Mouse (Mus musculus) kidney, embryonic 16.5 days (tissue): Measurements from ENCODE around the gene Wwc1. TPM values are rescaled to one million over a fixed set of nuclear protein-coding genes. Genes with fewer than 3 reads are reported as not detected.

Source experiments
- ATAC-seq: fragments of 200-750 bp; cut with Nextera tagmentation; 2 replicates; pipeline ENCODE4 v1.8.0; 2017; ENCODE audit warnings: moderate TSS enrichment; ENCODE audit not compliant: low FRiP score, low TSS enrichment
- H3K27ac ChIP-seq: fragments of 300-500 bp; sonication (generic); 2 replicates; pipeline ENCODE4 v1.5.1; 2014; ENCODE audit warnings: low read length
- H3K27me3 ChIP-seq: fragments of 300-500 bp; sonication (generic); 2 replicates; pipeline ENCODE4 v1.6.1; 2014; ENCODE audit warnings: low read length, control low read depth, mixed read lengths; ENCODE audit not compliant: insufficient read depth
- H3K36me3 ChIP-seq: fragments of 300-500 bp; sonication (generic); 2 replicates; pipeline ENCODE4 v1.6.1; 2014; ENCODE audit warnings: low read length, control low read depth, mixed read lengths; ENCODE audit not compliant: insufficient read depth
- H3K4me1 ChIP-seq: fragments of 300-500 bp; sonication (generic); 2 replicates; pipeline ENCODE4 v1.6.1; 2014; ENCODE audit warnings: low read length, control low read depth, mixed read lengths; ENCODE audit not compliant: insufficient read depth
- H3K4me2 ChIP-seq: fragments of 300-500 bp; sonication (generic); replicated peaks from 2 replicates; pipeline ENCODE4 v1.6.1; 2014; ENCODE audit warnings: low read depth, low read length
- H3K4me3 ChIP-seq: fragments of 300-500 bp; sonication (generic); 2 replicates; pipeline ENCODE4 v1.5.1; 2014; ENCODE audit warnings: mild to moderate bottlenecking, low read length
- H3K9ac ChIP-seq: fragments of 300-500 bp; sonication (generic); replicated peaks from 2 replicates; pipeline ENCODE4 v1.6.1; 2014; ENCODE audit warnings: low read length
- H3K9me3 ChIP-seq: fragments of 300-500 bp; sonication (generic); 2 replicates; pipeline ENCODE4 v1.6.1; 2016; ENCODE audit warnings: low read length, control low read depth
- whole genome bisulfite sequencing: fragments of 180-500 bp; shearing (Covaris S2); extraction: QIAGEN DNeasy Blood & Tissue Kit; methylation state at CpG from one replicate; pipeline ENCODE4 v1.1.7; 2014; 5-methylcytosine and 5-hydroxymethylcytosine counted together
- polyA plus RNA-seq: library from polyadenylated mRNA; unstranded; fragments of >200 nt; fragmentation: Nextera tagmentation; extraction: Ambion mirVana; gene quantifications from 2 replicates; pipeline ENCODE4 v1.2.1, GENCODE M21; 2015

Gene Wwc1
- polyA plus RNA-seq, 1 experiment from 2014 or later = 5.9 TPM

DNA sequence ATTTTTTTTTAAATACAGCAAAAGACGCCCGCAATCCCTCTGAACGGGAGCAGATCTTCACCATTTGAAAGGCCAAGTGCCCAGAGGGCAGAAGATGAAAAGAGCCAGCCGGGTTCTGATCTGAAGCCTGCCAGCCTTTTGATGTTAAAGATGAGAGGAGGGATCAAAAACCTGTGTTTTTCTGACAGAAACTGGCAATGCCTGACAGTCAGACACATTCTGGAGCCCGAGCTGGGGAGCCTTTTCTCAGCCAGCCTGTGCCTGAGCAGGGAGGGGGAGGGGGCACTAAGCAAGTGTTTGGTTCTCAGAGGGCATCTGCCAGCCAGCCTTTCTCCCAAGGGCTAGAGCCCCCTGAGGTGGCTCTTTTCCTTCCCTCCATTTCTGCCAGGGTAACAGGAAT, 39.3 kb downstream of the Wwc1 start:
- no peaks in the 10 kb centered on the region for H3K36me3 ChIP-seq
- no peak overlapping the region for H3K4me3 ChIP-seq
- no peak for ATAC-seq
- no peaks in the 10 kb centered on the region for H3K27me3 ChIP-seq
- H3K4me2 ChIP-seq = no peak overlapping the region
- H3K9ac ChIP-seq = no peak overlapping the region
- peaks cover 40% of the 10 kb centered on the region for H3K4me1 ChIP-seq
- H3K27ac ChIP-seq = no peak overlapping the region
- WGBS = 54% methylated on average over 5 of the region's 5 CpGs
- H3K9me3 ChIP-seq = no peaks in the 10 kb centered on the region

GRCm38 (mm10) chr11:35938790-35939385, 41.4 kb downstream of the Wwc1 start:
- H3K36me3 ChIP-seq = no peaks in the 10 kb centered on the region
- no peak overlapping the region for H3K4me2 ChIP-seq
- peaks cover 37% of the 10 kb centered on the region for H3K4me1 ChIP-seq
- ATAC-seq = peak; percentile 90
- no peaks in the 10 kb centered on the region for H3K27me3 ChIP-seq
- WGBS = 41% methylated on average over 6 of the region's 6 CpGs
- no peak overlapping the region for H3K9ac ChIP-seq
- no peak overlapping the region for H3K4me3 ChIP-seq
- H3K27ac ChIP-seq = peak overlapping the region; percentile 84
- H3K9me3 ChIP-seq = no peaks in the 10 kb centered on the region

- no peak overlapping the region for H3K9ac ChIP-seq
- peak overlapping the region; percentile 81 for H3K27ac ChIP-seq
- WGBS = 33% methylated on average over 3 of the region's 3 CpGs
- H3K4me3 ChIP-seq = no peak overlapping the region
- no peak for ATAC-seq
- H3K4me2 ChIP-seq = no peak overlapping the region
- H3K9me3 ChIP-seq = no peaks in the 10 kb centered on the region
- H3K4me1 ChIP-seq = peaks cover 63% of the 10 kb centered on the region
- H3K27me3 ChIP-seq = no peaks in the 10 kb centered on the region
- H3K36me3 ChIP-seq = no peaks in the 10 kb centered on the region
Measured at GRCm38 (mm10) chr11:35935645-35936044, 44.7 kb downstream of the Wwc1 start.

GRCm38 (mm10) chr11:35935133-35935532, 45.2 kb downstream of the Wwc1 start:
- no peak for ATAC-seq
- H3K4me2 ChIP-seq = no peak overlapping the region
- peaks cover 59% of the 10 kb centered on the region for H3K4me1 ChIP-seq
- 84% methylated on average over 1 of the region's 1 CpGs for WGBS
- H3K27me3 ChIP-seq = no peaks in the 10 kb centered on the region
- no peak overlapping the region for H3K9ac ChIP-seq
- peak overlapping the region; percentile 33 for H3K27ac ChIP-seq
- H3K36me3 ChIP-seq = no peaks in the 10 kb centered on the region
- no peaks in the 10 kb centered on the region for H3K9me3 ChIP-seq
- no peak overlapping the region for H3K4me3 ChIP-seq

DNA sequence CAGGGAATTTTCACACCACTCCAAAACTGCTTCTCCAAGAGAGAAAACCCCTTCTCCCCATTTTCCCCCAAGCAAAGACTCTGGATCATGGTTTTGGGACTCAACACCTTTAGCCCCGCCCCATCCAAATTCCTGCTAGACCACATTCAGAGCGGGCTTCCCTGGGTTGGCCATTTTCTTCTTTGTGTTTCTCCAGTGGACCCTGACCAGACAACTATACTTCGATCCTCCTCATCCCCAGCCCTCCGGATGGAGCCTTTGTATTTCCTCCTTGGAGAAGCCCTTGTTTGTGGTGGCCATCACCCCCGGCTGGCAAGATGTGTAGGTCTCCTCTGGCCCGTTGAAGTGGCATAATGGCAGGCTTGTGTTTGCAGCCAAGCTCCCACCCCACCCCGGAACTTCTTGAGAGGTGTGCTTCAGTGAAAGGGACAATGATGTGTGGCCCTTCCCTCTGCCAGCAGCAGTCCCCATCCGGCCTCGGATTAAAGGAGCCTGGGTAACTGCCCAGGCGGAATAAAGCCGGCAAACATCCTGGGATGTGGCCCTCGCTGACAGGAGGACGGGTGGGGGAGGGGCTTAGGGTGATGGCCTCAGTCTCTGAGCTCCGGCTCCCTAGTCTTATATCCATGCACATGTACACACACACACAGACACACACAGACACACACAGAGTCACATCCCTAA, 46.8 kb downstream of the Wwc1 start:
- 25% methylated on average over 14 of the region's 14 CpGs for WGBS

DNA sequence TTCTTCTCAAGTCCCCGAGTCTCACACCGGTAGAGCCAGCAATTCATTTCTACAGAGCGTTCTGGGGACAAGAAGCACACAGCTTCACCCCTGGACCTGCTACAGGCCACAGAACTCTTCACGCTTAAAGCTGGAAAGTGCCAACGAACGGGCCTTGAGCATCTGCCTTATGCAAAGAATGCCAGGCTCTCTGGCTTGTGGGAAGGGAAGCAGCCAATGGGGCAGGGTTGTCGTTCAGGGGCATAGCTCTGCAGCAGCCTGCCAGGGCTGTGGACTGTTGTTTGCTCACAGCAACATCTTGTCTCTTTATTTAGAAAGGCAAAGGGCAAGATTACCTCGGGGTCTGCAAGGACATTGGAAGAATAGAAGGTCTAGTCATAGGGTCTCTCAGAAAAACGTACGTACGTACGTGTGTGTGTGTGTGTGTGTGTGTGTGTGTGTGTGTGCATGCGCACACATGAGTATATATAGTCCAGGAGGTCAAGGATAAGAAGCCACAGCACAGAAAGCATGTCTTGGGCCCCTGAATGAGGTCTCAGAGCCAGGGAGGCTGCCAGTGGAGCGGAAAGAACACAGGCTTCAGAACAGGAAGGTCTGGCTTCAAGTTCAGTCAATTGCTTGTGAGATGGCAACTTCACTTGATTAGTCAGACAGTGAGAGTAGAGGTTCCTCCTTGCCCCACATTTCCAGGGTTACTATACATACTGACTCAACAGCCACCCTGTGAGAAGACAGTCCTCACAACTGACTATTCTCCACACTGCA, 48.0 kb downstream of the Wwc1 start:
- Histone ChIP-seq H3K9ac (no peak overlapping the region; the same call in 1 of the 2 replicates), H3K4me1 (peaks cover 40% of the 10 kb centered on the region), H3K9me3 (no peaks in the 10 kb centered on the region), H3K4me2 (no peak overlapping the region), H3K27ac (peak overlapping the region; percentile 69), H3K27me3 (no peaks in the 10 kb centered on the region), H3K4me3 (no peak overlapping the region), H3K36me3 (no peaks in the 10 kb centered on the region)
- 77% methylated on average over 14 of the region's 14 CpGs for WGBS
- ATAC-seq = peak; percentile 40; the same call in 1 of the 2 replicates

More for the DNA sequence above, 46.8 kb downstream of the Wwc1 start:
- no peak overlapping the region for H3K9ac ChIP-seq
- no peak overlapping the region; the same call in 1 of the 2 replicates for H3K4me2 ChIP-seq
- no peak overlapping the region for H3K4me3 ChIP-seq
- no peaks in the 10 kb centered on the region for H3K9me3 ChIP-seq
- H3K27me3 ChIP-seq = no peaks in the 10 kb centered on the region
- ATAC-seq = peak; percentile 17; the same call in 1 of the 2 replicates
- peak overlapping the region; percentile 69 for H3K27ac ChIP-seq
- H3K36me3 ChIP-seq = no peaks in the 10 kb centered on the region
- H3K4me1 ChIP-seq = peaks cover 48% of the 10 kb centered on the region

GRCm38 (mm10) chr11:35930511-35931060, 49.7 kb downstream of the Wwc1 start:
- H3K4me3 ChIP-seq = no peak overlapping the region
- no peaks in the 10 kb centered on the region for H3K9me3 ChIP-seq
- H3K9ac ChIP-seq = no peak overlapping the region
- ATAC-seq = no peak
- H3K27ac ChIP-seq = no peak overlapping the region
- H3K4me1 ChIP-seq = peaks cover 37% of the 10 kb centered on the region
- no peak overlapping the region for H3K4me2 ChIP-seq
- WGBS = 47% methylated on average over 6 of the region's 6 CpGs
- H3K27me3 ChIP-seq = no peaks in the 10 kb centered on the region
- H3K36me3 ChIP-seq = no peaks in the 10 kb centered on the region

- Histone ChIP-seq H3K9me3 (no peaks in the 10 kb centered on the region), H3K27me3 (no peaks in the 10 kb centered on the region), H3K27ac (no peak overlapping the region), H3K4me2 (no peak overlapping the region), H3K36me3 (no peaks in the 10 kb centered on the region), H3K9ac (no peak overlapping the region), H3K4me1 (peaks cover 42% of the 10 kb centered on the region), H3K4me3 (no peak overlapping the region)
- ATAC-seq = no peak
- WGBS = 90% methylated on average over 12 of the region's 12 CpGs
Measured at GRCm38 (mm10) chr11:35928453-35928852, 51.9 kb downstream of the Wwc1 start.

GRCm38 (mm10) chr11:35927309-35927708, 53.0 kb downstream of the Wwc1 start:
- 74% methylated on average over 14 of the region's 14 CpGs for WGBS
- H3K9ac ChIP-seq = no peak overlapping the region
- no peak for ATAC-seq
- H3K27ac ChIP-seq = no peak overlapping the region
- H3K4me3 ChIP-seq = no peak overlapping the region
- no peaks in the 10 kb centered on the region for H3K36me3 ChIP-seq
- no peaks in the 10 kb centered on the region for H3K27me3 ChIP-seq
- H3K9me3 ChIP-seq = no peaks in the 10 kb centered on the region
- no peak overlapping the region for H3K4me2 ChIP-seq
- H3K4me1 ChIP-seq = peaks cover 40% of the 10 kb centered on the region
